Mouse (Mus musculus) urinary bladder, adult 2 months (tissue): ENCODE results near the gene Hist1h4a. TPM values are rescaled to one million over a fixed set of nuclear protein-coding genes. Genes with fewer than 3 reads are reported as not detected.
"Not testable (repeated sequence)": the region's sequence is repeated elsewhere in the genome, so short reads cannot be mapped to it uniquely, and the experiment has no call there.

Source experiments
- DNase-seq: peaks from one replicate; pipeline ENCODE4 v3.0.0; 2022; ENCODE audit warnings: low spot score
- polyA plus RNA-seq: library from polyadenylated mRNA; depleted of rRNA; stranded (reverse); fragments of >200 nt; gene quantifications from 2 replicates; pipeline ENCODE4 v1.2.3, GENCODE M21; 2012

Gene Hist1h4a
- polyA plus RNA-seq, 1 experiment, result 0.48 TPM

DNA sequence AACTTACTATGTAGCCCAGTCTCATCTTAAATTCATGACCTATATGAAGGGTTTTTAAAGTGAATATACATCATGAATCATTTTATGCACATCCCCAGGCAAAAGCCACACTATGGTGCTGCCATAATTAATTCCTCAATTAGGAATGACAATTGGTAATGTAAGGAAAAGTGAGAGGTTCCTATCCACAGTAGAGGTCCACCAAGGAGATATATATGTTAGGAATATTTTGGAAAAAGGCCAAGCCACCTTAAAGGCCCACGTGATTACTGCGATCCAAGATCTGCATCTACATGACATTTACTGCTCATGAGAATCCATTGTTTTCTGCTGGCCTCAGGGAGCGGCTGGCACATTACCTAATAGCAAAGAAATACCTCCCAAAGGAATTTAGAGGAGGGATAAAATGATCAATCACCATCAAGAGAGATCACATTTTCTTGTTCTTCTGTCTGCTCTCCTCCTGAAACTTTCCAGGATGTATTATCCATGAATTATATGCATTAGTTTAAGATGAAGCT is 1.7 kb downstream of the Hist1h4a start:
- no peak for DNase-seq

DNA sequence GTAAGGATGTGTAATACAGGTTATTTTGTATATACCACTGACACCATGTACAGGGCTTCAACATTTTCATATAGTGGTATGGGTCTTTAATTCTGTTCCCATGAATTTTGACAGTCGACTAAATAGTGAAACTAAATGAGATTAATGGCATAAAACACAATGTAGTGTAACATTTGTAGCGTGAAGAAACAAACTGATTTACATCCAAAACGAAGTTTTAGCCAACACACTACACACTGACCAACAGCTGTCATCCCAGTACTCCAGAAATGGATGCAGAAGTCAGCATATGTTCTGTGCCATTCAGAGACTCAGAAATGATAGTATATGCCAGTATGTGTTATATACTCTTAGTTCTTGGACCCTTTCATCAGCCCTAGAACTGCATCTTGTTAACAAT is 3.1 kb downstream of the Hist1h4a start:
- no peak for DNase-seq

DNA sequence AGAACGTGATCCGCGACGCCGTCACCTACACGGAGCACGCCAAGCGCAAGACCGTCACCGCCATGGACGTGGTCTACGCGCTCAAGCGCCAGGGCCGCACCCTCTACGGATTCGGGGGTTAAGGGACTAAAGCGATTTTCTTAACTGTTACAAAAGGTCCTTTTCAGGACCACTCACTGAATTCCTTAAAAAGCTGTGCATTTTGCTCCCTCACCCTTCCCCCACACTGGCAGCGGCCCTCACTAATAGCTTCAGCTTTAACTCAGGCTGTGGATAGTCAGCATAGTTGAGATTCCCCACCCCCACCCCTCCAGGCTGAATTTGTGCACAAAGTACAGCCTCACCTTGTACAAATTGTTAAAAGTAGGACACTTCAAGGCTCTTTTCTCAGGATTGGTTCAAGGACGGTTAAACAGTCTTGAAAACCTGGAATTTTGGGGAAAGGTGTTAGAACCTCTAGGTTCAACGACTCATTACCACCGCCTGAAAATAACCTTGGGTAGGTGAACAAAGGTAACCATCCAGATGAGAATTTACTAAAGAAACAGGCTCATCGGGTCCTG is 3.7 kb downstream of the Hist1h4a start:
- DNase-seq, result no peak

DNA sequence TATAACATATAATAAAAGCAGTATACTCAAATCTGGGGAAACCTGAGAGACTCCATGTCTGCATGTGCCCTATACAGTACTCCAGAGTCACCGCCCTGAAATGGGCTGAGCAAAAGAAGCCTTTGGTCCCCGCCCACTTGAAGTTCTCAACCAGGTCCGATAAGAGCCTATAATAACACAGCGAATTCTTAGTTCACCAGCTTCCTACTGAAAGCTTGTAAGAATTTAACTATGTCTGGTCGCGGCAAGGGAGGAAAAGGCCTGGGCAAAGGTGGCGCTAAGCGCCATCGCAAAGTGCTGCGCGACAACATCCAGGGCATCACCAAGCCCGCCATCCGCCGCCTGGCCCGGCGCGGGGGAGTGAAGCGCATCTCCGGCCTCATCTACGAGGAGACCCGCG is 4.2 kb downstream of the Hist1h4a start, which contains the start of gene Hist1h4b:
TSS of gene Hist1h4b (plus strand) at position 224 of the 400 bp plus-strand sequence.
- DNase-seq, result no peak

DNA sequence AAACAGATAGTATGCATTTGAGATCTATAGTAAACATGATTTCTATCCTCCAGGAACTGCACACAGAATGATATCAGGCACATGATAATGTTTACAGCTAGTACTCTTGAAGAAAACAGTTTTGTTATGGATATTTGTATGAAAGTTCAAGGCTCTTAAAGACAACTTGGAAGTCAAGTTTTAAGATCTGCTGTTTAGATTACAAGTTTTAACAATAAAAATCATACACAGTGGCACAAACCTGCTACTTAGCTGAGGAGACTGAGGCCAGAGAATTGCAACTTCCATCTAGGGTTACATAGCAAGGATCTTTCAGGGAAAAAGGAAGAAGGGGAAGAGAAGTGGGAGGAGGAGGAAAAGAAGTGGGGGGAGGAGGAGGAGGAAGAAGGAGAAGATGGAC is 6.0 kb downstream of the Hist1h4a start:
- no peak for DNase-seq

DNA sequence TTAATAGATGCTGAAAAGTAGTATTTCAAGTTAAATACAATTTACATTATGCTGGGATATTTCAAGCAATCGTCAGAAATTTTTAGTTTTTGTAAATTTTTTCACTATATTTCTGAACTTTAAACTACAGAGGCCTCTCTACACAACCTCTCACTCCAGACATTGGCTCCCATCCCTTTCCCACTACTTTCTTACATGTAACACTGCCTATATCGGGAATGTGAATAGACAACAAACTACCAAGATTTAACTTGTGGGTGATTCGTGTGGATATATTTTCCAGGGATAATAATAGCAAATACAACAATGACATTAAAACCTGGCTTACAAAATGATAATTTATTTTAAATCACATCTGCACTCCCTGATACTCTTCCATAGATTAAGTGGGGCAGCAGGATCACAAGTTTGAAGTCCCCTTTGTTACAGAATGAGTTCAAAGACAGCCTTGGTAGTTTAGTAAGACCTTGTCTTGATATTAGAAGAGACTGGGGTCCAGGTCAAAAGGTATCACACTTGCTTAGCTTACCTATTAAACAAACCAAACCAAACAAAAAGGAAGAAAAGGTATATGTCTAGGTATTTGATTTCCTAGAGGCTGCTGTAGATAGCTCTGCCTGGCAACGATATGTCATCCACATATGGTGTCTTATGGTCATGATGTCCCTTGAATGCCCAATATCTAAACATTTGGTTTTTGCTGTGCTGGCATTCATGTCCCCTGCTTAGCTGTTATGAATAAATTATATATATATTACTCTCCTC is 7.5 kb downstream of the Hist1h4a start:
- DNase-seq, result no peak

DNA sequence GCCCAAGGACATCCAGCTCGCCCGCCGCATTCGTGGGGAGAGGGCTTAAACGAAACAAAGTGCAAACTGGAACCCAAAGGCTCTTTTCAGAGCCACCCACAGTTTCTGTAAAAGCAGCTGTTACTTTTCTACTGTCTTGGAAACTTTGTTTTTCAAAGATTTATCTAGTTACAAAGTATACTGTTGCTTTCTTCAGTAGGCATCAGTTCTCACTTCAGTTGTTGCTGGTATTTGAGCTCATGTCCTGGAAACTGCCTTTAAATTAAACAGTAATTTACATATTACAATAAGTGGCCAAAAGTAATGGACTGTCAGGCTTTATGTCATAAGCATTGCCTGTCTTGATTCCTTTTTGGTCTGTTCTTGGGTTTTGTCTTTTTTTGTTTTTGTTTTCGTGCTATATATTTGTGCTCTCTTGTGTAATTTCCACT is 8.3 kb downstream of the Hist1h4a start:
- DNase-seq, result no peak

DNA sequence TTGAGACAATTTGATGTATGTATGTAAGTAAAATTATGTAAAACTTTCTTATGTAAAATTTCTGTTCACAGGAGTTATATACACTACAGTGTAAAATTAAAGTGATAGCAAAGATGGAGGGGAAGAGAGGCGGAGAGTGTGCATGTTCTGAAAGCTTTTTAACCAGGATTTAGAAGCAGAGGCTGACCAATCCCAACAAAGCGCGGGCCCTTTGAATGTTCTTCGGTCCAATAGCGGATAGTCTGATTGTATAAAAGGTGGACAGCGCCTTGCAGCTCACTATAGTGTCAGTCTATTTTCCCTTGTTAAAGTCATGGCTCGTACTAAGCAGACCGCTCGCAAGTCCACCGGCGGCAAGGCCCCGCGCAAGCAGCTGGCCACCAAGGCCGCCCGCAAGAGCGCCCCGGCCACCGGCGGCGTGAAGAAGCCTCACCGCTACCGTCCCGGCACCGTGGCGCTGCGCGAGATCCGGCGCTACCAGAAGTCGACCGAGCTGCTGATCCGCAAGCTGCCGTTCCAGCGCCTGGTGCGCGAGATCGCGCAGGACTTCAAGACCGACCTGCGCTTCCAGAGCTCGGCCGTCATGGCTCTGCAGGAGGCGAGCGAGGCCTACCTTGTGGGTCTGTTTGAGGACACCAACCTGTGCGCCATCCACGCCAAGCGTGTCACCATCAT is 8.8 kb downstream of the Hist1h4a start, which contains the start of gene Hist1h3b:
TSS of gene Hist1h3b (plus strand) at position 201 of the 675 bp plus-strand sequence.
- peak; percentile 50 for DNase-seq

DNA sequence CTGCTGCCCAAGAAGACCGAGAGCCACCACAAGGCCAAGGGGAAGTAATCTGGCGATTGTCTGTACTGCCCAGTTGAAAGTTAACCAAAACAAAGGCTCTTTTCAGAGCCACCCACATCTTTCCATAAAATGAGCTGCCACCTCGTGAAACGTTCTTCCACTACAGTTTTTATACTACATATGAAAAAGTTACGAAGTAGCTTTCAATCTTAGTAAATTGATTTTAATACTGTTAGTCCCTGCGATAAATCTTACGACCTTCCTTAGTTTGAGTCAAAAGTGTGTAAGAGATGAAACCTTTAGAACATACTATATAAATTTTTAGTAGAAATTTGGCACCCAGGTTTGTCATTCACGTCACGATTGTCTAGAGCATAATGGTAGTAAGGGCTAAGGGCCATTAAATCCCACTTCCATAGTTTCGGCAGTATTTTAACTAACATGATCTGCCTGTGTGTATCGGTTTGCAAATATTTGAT is 9.5 kb downstream of the Hist1h4a start:
- no peak for DNase-seq

DNA sequence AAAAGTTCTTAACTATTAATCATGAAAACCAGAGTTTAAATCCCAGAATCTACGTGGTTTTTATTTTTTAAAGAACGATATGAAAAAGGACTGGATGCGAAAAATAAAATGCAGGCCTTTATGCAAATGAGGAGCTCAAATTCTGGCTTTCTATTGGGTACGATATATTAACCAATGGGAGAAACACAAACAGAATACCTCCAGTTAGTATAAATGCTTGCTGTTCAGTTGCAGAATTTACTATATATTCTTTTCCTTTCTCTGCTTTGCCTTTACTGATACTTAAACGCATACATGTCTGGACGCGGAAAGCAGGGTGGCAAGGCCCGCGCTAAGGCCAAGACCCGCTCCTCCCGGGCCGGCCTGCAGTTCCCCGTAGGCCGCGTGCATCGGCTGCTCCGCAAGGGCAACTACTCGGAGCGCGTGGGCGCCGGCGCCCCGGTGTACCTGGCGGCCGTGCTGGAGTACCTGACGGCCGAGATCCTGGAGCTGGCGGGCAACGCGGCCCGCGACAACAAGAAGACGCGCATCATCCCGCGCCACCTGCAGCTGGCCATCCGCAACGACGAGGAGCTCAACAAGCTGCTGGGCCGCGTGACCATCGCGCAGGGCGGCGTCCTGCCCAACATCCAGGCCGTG is 10.1 kb downstream of the Hist1h4a start, which contains the start of gene Hist1h2ab:
TSS of gene Hist1h2ab (plus strand) at position 288 of the 639 bp plus-strand sequence.
- DNase-seq, result not testable (repeated sequence)

DNA sequence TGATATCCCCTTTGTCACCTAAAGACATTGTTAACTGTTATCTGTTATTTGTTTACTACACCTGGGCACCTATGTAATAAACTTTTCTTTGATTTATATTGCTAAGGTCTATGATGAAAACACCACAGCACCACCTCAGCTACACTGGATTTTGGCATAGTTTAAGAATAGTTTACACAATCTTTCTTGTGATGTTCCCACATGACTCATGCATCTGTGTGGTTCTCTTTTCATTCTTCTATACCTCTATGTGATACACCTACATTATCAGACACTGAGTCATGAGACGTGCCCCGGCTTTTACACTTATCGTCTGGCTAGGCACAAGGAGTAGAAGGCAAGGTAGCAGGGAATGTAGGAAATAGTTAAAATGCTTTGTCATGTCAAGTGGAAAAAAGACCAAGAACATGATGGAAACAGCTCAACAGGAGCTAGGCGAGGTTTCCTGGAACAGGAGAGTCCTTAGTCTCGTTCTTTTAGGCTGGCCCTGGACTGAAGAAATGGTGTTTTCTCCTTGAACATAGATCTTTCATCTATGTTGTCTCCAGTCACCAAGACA is 11.4 kb downstream of the Hist1h4a start:
- DNase-seq, result no peak

DNA sequence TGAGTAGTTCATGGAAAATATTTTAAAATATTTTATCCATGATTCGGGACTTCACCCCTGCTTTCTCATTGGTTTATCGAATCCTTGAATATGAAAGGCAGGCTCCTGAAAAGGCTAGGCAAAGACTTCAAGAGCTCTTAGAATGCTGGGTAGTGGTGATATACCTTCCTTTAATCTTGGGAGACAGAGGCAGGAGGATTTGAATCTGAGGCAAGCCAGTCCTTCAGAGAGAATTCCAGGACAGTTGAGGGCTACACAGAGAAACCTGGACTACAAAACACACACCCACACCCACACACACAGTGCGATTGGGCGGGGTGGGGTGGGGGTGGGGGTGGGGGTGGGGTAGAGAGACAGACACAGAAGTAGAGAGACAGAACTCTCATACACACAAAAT is 13.1 kb downstream of the Hist1h4a start:
- DNase-seq, result no peak

DNA sequence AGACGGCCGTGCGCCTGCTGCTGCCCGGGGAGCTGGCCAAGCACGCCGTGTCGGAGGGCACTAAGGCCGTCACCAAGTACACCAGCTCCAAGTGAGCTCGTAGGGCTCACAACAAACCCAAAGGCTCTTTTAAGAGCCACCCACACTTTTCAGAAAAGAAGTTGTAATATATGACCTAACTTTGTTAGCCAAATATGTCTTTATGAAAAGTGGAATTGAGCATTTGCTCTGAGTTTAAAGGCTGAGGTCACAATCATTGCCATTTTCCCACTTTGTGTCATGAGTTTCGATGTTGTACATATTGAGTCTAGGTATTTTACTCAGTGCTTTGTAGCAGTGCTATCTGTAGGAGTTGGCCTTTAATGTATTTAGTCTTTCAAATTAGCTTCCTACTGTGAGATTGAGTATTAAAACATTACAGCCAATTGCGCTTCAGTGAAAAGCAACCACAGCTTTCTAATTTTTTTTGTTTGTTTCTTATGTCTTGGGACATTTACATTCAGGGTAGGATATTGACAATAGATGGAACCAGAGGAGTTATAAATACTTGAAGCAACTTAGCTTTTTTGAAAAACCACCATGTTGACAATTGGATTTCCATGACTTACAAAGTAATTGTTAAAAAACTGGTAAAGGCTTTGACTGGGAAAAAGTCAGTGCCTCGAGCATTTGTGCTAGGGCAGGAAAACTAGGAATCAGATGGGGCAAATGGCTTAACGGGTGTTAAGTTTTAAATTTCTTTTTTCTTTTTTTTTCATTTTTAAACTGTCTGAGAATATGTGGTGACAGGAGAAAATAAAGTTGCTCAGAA is 13.7 kb downstream of the Hist1h4a start:
- DNase-seq, result no peak

DNA sequence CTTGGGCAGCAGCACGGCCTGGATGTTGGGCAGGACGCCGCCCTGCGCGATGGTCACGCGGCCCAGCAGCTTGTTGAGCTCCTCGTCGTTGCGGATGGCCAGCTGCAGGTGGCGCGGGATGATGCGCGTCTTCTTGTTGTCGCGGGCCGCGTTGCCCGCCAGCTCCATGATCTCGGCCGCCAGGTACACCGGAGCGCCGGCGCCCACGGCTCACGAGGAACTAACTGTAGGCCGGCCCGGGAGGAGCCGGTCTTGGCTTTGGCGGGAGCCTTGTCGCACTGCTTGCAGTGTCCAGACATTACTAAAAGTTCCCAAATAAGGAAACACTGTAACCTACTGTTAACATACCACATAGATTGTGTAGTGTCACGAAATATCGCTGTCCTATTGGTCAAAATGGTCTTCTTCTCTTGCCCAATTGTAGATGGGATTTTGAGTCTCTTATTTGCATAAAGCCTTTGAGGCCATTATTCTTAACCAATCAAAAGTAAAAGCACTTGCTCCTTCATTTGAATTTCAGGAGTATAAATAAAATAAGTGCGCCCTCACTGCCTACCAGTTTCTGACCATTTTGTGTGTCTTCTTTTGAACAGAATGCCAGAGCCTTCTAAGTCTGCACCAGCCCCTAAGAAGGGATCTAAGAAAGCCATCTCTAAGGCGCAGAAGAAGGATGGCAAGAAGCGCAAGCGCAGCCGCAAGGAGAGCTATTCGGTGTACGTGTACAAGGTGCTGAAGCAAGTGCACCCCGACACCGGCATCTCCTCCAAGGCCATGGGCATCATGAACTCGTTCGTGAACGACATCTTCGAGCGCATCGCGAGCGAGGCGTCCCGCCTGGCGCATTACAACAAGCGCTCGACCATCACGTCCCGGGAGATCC is 14.6 kb downstream of the Hist1h4a start, which contains the start of gene Hist1h2bb:
TSS of gene Hist1h2bb (plus strand) at position 534 of the 880 bp plus-strand sequence.
- peak; percentile 70 for DNase-seq

DNA sequence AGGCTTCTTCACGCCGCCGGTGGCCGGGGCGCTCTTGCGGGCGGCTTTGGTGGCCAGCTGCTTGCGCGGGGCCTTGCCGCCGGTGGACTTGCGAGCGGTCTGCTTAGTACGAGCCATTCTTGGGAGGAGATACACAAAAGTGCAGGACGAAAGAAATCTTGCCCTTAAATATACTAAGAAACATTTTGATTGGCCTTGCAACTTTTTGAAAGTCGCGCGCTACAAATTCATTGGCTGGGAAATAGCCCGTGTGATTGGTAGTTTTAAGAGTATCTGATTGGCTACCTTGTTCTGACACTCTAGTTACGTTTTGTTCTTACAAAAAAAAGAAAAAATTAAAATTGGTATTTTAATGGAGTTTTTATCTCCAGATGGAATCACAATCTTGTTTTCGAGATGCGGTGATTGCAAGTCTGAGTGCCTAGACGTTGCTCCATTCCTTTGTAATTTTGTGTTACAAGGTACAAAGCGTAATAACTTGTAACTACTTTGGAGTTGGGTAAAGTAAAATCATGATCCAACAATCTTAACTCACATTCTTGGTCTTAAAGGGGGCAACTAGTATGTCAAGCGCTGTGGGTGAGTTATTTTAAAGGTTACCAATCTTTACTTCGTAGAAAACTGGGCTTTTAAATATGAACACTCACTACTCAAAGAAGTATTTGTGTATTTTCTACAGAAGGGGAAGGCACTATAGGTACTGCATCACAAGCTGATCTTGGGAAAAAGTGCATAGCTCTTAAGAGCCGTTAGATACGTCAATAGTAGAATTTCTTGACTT is 15.5 kb downstream of the Hist1h4a start, which contains the start of gene Hist1h3c:
TSS of gene Hist1h3c (minus strand) at position 222 of the 781 bp plus-strand sequence.
- peak; percentile 45 for DNase-seq

DNA sequence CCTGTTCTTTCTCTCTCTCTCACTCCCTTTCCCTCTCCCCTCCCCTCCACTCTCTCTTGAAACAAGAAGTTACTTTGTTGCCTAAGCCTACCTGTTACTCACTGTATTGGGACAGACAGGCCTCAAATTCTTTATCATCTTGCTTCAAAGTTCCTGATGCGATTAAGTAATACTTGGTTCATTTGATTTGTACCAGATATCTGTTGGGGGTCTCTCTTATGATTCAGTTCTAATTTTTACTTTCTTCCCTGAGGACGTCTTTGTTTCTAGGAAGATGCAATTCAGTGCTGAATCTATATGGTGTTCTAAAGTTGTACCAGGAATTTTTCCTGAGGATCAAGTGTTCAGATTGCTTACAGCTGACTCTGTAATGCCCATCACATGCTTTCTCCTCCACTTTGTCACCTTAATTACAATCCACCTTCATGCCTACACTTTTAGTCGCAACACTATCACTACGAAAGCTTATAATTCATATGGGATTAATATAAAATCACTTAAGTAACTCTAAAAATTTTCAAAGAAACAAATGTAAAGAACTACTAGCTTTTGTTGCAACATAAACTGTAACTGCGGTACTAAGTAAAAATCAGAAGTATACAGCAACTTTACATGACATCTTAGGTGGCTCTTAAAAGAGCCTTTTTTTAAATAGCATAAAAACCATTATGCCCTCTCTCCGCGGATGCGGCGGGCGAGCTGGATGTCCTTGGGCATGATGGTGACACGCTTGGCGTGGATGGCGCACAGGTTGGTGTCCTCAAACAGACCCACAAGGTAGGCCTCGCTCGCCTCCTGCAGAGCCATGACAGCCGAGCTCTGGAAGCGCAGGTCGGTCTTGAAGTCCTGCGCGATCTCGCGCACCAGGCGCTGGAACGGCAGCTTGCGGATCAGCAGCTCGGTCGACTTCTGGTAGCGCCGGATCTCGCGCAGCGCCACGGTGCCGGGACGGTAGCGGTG is 16.3 kb downstream of the Hist1h4a start:
- no peak for DNase-seq

DNA sequence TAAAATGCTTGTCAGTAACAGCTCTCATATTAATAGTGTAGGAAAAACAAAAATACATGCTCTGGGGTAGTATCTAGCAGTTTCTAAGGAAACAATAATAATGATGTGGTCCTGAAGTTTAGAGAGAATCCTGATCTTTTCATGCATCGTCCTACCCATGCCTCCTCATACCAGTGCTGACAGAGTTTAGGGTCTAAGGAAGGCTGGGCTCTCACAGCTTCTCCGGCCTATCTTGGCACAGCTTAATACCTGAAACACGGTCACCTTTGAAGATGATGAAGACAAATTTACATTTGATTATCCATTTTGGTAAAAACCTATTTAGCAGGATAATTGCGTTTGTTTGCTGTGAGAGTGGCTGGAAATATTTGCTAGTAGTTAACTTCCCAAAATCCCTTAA is 17.1 kb downstream of the Hist1h4a start:
- DNase-seq, result no peak
